Mouse (Mus musculus) erythroblast, embryonic 14.5 days (primary cell): ENCODE results near the gene Ms4a10. TPM values are rescaled to one million over a fixed set of nuclear protein-coding genes. Genes with fewer than 3 reads are reported as not detected.

Source experiments
- H3K27me3 ChIP-seq: 2 replicates; pipeline ENCODE4 v1.6.1; 2012; ENCODE audit warnings: inconsistent platforms; ENCODE audit not compliant: control insufficient read depth
- H3K36me3 ChIP-seq: 2 replicates; pipeline ENCODE4 v1.6.1; 2012; ENCODE audit warnings: mild to moderate bottlenecking, inconsistent platforms; ENCODE audit not compliant: control insufficient read depth
- H3K4me1 ChIP-seq: 2 replicates; pipeline ENCODE4 v1.6.1; 2012; ENCODE audit warnings: inconsistent platforms; ENCODE audit not compliant: control insufficient read depth
- H3K4me3 ChIP-seq: replicated peaks from 2 replicates; pipeline ENCODE3; 2012; ENCODE audit warnings: moderate library complexity, mild to moderate bottlenecking, inconsistent platforms
- H3K9me3 ChIP-seq: 2 replicates; pipeline ENCODE4 v1.6.1; 2012; ENCODE audit warnings: low read length, inconsistent platforms, mixed read lengths; ENCODE audit not compliant: control insufficient read depth
- GATA1 ChIP-seq: IDR thresholded peaks from 2 replicates; pipeline ENCODE4 v1.6.1; 2012; ENCODE audit warnings: low read length, inconsistent platforms, mixed read lengths
- TAL1 ChIP-seq: IDR thresholded peaks from 3 replicates; pipeline ENCODE4 v1.6.1; 2012; ENCODE audit warnings: low read length, inconsistent platforms, mixed read lengths
- polyA plus RNA-seq: library from polyadenylated mRNA; stranded (reverse); fragments of >175 nt; gene quantifications from 2 replicates; pipeline ENCODE4 v1.2.3, GENCODE M21; 2012

Ms4a10 gene
- polyA plus RNA-seq, 1 experiment: not detected

DNA sequence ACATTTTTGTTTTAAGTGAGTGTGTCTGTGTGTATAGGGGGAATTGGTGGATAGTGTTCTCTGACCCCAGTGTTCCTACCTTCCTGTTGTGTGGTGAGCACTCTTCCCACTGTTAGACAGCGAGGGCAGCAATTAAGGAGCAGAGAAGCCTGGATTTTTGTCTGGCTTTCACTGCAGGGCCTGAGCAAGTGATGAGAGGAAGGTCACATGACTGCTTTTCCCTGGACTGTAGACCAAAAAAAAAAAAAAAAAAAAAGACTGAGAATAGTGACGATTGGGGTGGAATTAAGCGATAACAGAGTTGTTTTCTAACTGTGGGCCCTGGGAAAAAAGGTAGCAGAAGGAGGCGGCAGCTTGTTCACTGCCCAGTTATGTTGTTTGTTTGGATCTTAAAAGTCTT, 47.8 kb downstream of the Ms4a10 start:
- no peak overlapping the region for H3K4me3 ChIP-seq
- no peaks in the 10 kb centered on the region for H3K36me3 ChIP-seq
- 0 out of 2 replicates have a peak, but pooled peaks cover 2% of the 10 kb centered on the region for H3K27me3 ChIP-seq
- TF ChIP-seq GATA1 (no peak), TAL1 (no peak)
- H3K9me3 ChIP-seq: no peaks in the 10 kb centered on the region
- no peaks in the 10 kb centered on the region for H3K4me1 ChIP-seq

DNA sequence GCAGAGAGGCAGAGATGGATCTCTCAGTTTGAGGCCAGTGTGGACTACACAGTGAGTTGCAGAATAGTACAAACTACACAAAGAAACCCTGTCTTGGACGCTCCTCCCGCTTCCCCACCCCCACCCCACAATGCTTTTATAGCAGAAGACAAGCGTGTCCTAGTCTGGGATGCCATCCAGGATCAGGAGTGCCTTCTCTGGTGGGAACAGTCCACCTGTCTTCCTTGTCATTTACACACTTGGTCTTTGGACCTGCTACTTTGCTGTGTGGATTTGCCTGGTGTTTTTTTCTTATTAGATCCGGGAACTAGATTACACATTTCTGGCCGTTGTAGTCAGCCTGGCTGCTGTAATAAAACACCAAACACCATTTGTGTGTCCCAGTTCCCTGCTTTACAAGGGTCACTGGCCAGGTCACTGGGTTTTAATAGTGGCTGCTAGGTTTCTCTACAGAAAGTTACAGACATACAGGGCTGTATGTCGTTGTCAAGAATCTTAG, 48.3 kb downstream of the Ms4a10 start:
- no peaks in the 10 kb centered on the region for H3K9me3 ChIP-seq
- TF ChIP-seq TAL1 (no peak), GATA1 (no peak)
- H3K4me1 ChIP-seq: no peaks in the 10 kb centered on the region
- H3K27me3 ChIP-seq: 0 out of 2 replicates have a peak, but pooled peaks cover 2% of the 10 kb centered on the region
- H3K36me3 ChIP-seq: no peaks in the 10 kb centered on the region
- H3K4me3 ChIP-seq: no peak overlapping the region

DNA sequence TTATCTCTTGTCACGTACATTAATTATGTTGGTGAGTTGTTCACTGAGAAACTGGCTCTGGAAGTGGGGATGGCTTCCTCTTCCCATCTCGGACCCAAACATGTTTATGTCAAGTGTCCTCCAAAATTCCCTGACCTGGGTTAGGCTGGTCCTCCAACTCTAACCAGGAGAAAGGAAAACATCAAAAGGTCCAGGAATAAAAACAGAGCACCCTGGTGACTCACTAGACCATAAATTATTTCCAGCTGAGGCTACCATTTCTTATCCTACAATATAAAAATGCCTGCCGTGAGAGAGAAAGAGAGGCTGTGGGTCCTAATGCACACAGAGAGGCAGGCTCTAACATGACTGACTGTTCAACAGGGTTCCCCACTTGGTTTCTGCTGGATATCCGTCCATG, 50.2 kb downstream of the Ms4a10 start:
- Histone ChIP-seq H3K9me3 (no peaks in the 10 kb centered on the region), H3K4me1 (no peaks in the 10 kb centered on the region), H3K27me3 (0 out of 2 replicates have a peak, but pooled peaks cover 2% of the 10 kb centered on the region), H3K4me3 (no peak overlapping the region), H3K36me3 (no peaks in the 10 kb centered on the region)
- no peak for TF ChIP-seq TAL1

DNA sequence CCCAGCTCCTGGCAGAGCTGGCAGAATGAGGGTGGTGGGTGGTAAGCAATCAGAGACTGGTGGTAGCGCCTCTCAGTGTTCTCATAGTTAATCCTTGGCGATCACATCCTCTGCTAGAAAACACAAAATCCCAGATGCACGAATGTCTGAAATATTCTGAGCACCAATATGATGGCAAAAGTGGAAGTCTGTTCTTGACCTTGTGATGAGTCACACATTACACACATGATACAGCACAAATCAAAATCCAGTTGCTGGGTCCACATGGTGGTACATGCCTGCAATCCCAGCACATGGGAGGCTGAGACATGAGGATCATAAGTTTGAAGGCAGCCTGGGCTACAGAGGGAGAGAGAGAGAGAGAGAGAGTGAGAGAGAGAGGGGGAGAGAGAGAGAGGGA, 53.4 kb downstream of the Ms4a10 start:
- Histone ChIP-seq H3K9me3 (no peaks in the 10 kb centered on the region), H3K36me3 (no peaks in the 10 kb centered on the region), H3K4me1 (peaks cover 5% of the 10 kb centered on the region), H3K27me3 (no peaks in the 10 kb centered on the region), H3K4me3 (no peak overlapping the region)
- TF ChIP-seq GATA1: no peak
- no peak for TF ChIP-seq TAL1

DNA sequence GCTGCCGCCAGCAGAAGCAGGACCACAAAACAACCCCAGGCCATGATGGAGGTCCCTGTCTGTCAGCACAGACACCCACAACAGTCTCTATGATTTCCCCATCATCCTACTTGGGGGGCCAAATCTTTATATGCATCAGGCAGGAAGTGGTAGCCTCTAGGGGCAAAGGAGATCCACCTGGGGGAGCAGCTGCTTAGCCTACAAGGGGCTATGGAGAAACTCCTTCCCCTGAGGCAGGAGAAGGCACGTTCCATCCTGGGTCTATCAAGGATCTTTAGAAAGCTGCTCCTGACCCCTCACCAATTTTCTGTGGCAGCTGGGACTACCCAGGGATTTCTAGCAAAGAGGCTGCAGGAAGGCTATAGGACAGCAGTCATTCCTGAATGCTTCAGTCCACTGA, 53.9 kb downstream of the Ms4a10 start, which contains the start of gene Zp1:
TSS of gene Zp1 (minus strand) at position 101 of the 400 bp plus-strand sequence.
- H3K4me3 ChIP-seq: no peak within 1 kb of the TSS
- H3K36me3 ChIP-seq: no peaks in the 10 kb centered on the region
- H3K27me3 ChIP-seq: no peaks in the 10 kb centered on the region
- peaks cover 6% of the 10 kb centered on the region for H3K4me1 ChIP-seq
- TF ChIP-seq TAL1: no peak
- no peak for TF ChIP-seq GATA1
- H3K9me3 ChIP-seq: no peaks in the 10 kb centered on the region

DNA sequence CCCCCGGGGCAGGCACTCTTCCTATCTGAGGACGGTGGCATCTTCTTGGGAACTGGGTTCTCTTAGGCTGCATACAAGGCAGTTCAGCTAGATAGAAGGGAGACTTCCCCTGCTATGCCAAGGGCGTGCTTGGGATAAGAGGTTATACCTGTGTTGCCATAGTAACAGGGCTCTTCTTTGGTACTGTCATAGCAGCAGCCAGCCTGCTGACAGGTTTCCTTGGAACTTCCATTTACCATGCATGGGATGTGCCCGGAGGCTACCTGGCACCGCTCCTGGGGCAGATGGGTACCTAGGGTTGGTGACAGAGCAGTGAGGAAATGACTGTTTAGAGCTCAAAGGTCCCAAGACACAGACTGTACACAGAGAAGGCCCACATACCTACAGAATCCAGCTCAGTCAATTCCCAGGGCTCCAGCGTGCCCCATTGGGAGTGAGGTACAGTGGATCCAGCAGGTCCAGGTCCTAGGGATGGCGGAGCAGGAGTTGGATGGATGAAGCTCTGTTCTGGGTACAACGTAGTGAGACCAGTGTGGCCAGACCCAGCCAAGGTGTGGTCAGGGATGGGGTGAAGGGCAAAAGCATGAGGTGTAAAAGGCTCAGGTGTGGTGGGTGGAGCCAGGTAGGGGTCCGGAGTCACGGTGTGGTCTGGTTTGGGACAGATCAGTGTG, 56.0 kb downstream of the Ms4a10 start:
- Histone ChIP-seq H3K36me3 (no peaks in the 10 kb centered on the region), H3K4me1 (peaks cover 6% of the 10 kb centered on the region), H3K27me3 (peaks cover 7% of the 10 kb centered on the region), H3K4me3 (no peak overlapping the region), H3K9me3 (no peaks in the 10 kb centered on the region)
- TF ChIP-seq GATA1 (no peak), TAL1 (no peak)

DNA sequence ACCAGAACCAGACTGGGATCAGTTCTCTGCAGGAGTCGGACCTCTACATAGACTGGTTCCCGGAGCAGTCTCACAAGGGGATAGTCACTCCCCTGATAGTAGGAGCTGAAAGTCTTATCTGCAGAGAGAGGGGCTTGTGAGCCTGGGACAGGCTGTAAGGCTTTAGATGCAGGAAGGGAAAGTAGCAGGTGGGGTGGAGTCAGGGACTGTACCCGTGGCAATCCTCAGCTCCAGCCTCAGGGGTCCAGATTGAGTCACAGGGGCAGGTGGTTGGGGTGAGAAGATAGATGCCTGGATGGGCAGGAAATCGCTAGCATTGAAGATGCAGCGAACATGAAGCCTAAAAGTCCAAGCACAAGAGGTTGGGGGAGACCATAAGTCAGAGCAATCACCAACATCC, 58.0 kb downstream of the Ms4a10 start:
- no peak overlapping the region for H3K4me3 ChIP-seq
- H3K9me3 ChIP-seq: no peaks in the 10 kb centered on the region
- H3K4me1 ChIP-seq: peaks cover 6% of the 10 kb centered on the region
- no peak for TF ChIP-seq TAL1
- TF ChIP-seq GATA1: no peak
- H3K27me3 ChIP-seq: peaks cover 7% of the 10 kb centered on the region
- no peaks in the 10 kb centered on the region for H3K36me3 ChIP-seq

DNA sequence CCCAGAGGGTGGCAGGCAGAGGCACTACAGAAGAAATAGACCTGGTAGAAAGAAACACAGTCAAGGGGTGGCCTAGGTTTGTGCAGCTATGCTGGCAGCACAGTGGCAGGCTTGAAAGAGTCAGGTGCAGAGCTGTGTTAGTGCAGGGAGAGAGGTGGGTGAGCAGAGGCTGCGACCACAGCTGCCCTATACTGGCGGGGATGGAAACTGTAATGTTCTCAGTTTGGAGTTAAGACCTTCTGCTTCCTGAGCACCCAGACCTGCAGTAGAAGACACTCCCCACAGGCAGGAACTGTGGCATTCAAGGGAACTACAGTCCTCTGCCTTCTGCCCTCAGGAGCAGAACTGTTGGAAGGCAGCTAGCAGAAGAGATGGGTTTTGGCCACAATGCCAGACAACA, 59.6 kb downstream of the Ms4a10 start:
- Histone ChIP-seq H3K36me3 (no peaks in the 10 kb centered on the region), H3K4me1 (peaks cover 6% of the 10 kb centered on the region), H3K27me3 (peaks cover 7% of the 10 kb centered on the region), H3K4me3 (no peak overlapping the region), H3K9me3 (no peaks in the 10 kb centered on the region)
- TF ChIP-seq GATA1 (no peak), TAL1 (no peak)

DNA sequence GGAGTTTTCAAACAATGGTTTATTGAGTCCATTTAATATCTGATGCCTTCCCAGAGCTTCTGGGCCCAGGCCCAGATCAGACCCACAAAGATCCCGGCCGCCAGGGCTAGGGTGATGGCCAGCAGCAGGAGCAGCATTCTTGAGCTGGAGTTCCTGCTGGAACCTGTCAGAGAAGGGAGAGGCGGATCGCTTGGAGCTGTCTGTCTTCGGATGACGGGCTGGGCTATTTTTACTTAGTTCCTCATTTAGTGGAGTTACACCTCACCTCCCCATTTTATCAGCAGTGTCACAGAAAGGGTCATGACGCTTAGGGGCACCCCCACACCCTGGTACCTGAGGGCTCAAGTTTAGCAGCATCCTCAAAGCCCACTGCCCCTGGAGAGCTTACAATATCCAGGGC, 60.2 kb downstream of the Ms4a10 start:
- peaks cover 7% of the 10 kb centered on the region for H3K27me3 ChIP-seq
- TF ChIP-seq TAL1 (no peak), GATA1 (no peak)

More for the DNA sequence above, 60.2 kb downstream of the Ms4a10 start:
- Histone ChIP-seq H3K36me3 (no peaks in the 10 kb centered on the region), H3K4me3 (no peak overlapping the region), H3K4me1 (peaks cover 6% of the 10 kb centered on the region), H3K9me3 (no peaks in the 10 kb centered on the region)

Other genes with a start within 250 kb of the Ms4a10 start
- gene Cd5, start 235.7 kb downstream of the Ms4a10 start, polyA plus RNA-seq: not detected in 2 replicates
- not detected in 2 replicates for gene Cd6, start 144.6 kb downstream of the Ms4a10 start, polyA plus RNA-seq
- 0.30 and 0.67 TPM in 2 replicates for gene Slc15a3, start 134.9 kb downstream of the Ms4a10 start, polyA plus RNA-seq
- gene Tmem132a, start 104.7 kb downstream of the Ms4a10 start, polyA plus RNA-seq: 0.05 TPM in 2 replicates
- gene Tmem109, start 92.7 kb downstream of the Ms4a10 start, polyA plus RNA-seq: 1.3 and 1.4 TPM in 2 replicates
- gene Prpf19, start 79.4 kb downstream of the Ms4a10 start, polyA plus RNA-seq: 3.2 and 4.1 TPM in 2 replicates
- gene Zp1, start 54.0 kb downstream of the Ms4a10 start, polyA plus RNA-seq: not detected in 2 replicates
- gene Ptgdr2, start 37.5 kb downstream of the Ms4a10 start, polyA plus RNA-seq: not detected in 2 replicates
- gene Ccdc86, start 25.4 kb downstream of the Ms4a10 start, polyA plus RNA-seq: 1.2 and 1.4 TPM in 2 replicates
- gene Ms4a15, start 18.6 kb upstream of the Ms4a10 start, polyA plus RNA-seq: not detected in 2 replicates
- gene Ms4a18, start 43.4 kb upstream of the Ms4a10 start, polyA plus RNA-seq: not detected in 2 replicates
- not detected in 2 replicates for gene Ms4a8a, start 106.4 kb upstream of the Ms4a10 start, polyA plus RNA-seq
- not detected in 2 replicates for gene 1700017D01Rik, start 156.2 kb upstream of the Ms4a10 start, polyA plus RNA-seq
- not detected in 2 replicates for gene 1700025F22Rik, start 190.7 kb upstream of the Ms4a10 start, polyA plus RNA-seq
- not detected in 2 replicates for gene Ms4a13, start 222.1 kb upstream of the Ms4a10 start, polyA plus RNA-seq